Mouse (Mus musculus) intestine, postnatal 0 days (tissue): ENCODE data around the gene Slc2a13. TPM values are rescaled to one million over a fixed set of nuclear protein-coding genes. Genes with fewer than 3 reads are reported as not detected.
A peak's percentile ranks its signal among the peaks of the same experiment; 100 is the strongest.

Source experiments
- ATAC-seq: fragments of 200-750 bp; cut with Nextera tagmentation; 2 replicates; pipeline ENCODE4 v1.8.0; 2017; ENCODE audit warnings: mild to moderate bottlenecking, moderate TSS enrichment, moderate library complexity
- H3K27ac ChIP-seq: fragments of 300-500 bp; sonication (generic); 2 replicates; pipeline ENCODE4 v1.5.1; 2014; ENCODE audit warnings: mild to moderate bottlenecking, low read depth, low read length, moderate library complexity
- H3K27me3 ChIP-seq: fragments of 300-500 bp; sonication (generic); replicated peaks from 2 replicates; pipeline ENCODE4 v1.6.1; 2014; ENCODE audit warnings: low read length, mixed read lengths; ENCODE audit not compliant: control insufficient read depth, insufficient read depth
- H3K36me3 ChIP-seq: fragments of 300-500 bp; sonication (generic); 2 replicates; pipeline ENCODE4 v1.6.1; 2014; ENCODE audit warnings: mild to moderate bottlenecking, moderate library complexity; ENCODE audit not compliant: control insufficient read depth, insufficient read depth
- H3K4me1 ChIP-seq: fragments of 300-500 bp; sonication (generic); replicated peaks from 2 replicates; pipeline ENCODE4 v1.6.1; 2014; ENCODE audit warnings: antibody characterized with exemption, low read length, mixed read lengths; ENCODE audit not compliant: control insufficient read depth, insufficient read depth
- H3K4me2 ChIP-seq: fragments of 300-500 bp; sonication (generic); replicated peaks from 2 replicates; pipeline ENCODE4 v1.6.1; 2014; ENCODE audit warnings: low read depth, mild to moderate bottlenecking, moderate library complexity
- H3K4me3 ChIP-seq: fragments of 300-500 bp; sonication (generic); 2 replicates; pipeline ENCODE4 v1.5.1; 2014; ENCODE audit warnings: low read depth, low read length
- H3K9ac ChIP-seq: fragments of 300-500 bp; sonication (generic); 2 replicates; pipeline ENCODE4 v1.6.1; 2014; ENCODE audit warnings: mild to moderate bottlenecking, low read depth, low read length
- H3K9me3 ChIP-seq: fragments of 300-500 bp; sonication (generic); 2 replicates; pipeline ENCODE4 v1.6.1; 2016; ENCODE audit warnings: mixed run types; ENCODE audit not compliant: control insufficient read depth
- CTCF ChIP-seq: sonication (generic); IDR thresholded peaks from 2 replicates; pipeline ENCODE4 v1.5.1; 2016; ENCODE audit warnings: low read depth, mild to moderate bottlenecking, control low read depth, antibody characterized with exemption, moderate library complexity
- WGBS: fragments of 180-500 bp; shearing (Covaris S2); extraction: QIAGEN DNeasy Blood & Tissue Kit; methylation state at CpG from one replicate; pipeline ENCODE4 v1.1.7; 2014; 5-methylcytosine and 5-hydroxymethylcytosine counted together
- polyA plus RNA-seq: library from polyadenylated mRNA; unstranded; fragments of >200 nt; fragmentation: Nextera tagmentation; extraction: Ambion mirVana; gene quantifications from 2 replicates; pipeline ENCODE4 v1.2.1, GENCODE M21; 2015

The Slc2a13 gene
- polyA plus RNA-seq, 1 experiment from 2014 or later: 0.76 TPM

GRCm38 (mm10) chr15:91257140-91257539, 315.9 kb downstream of the Slc2a13 start:
- Histone ChIP-seq H3K4me3 (no peak overlapping the region), H3K4me1 (no peaks in the 10 kb centered on the region), H3K9ac (no peak overlapping the region), H3K36me3 (no peaks in the 10 kb centered on the region), H3K27ac (no peak overlapping the region), H3K9me3 (no peaks in the 10 kb centered on the region), H3K4me2 (no peak overlapping the region), H3K27me3 (no peaks in the 10 kb centered on the region)
- TF ChIP-seq CTCF: no peak
- no peak for ATAC-seq
- 79% methylated on average over 11 of the region's 11 CpGs for WGBS

GRCm38 (mm10) chr15:91255308-91255707, 317.8 kb downstream of the Slc2a13 start:
- 0 out of 2 replicates have a peak, but pooled peaks have one; percentile 36 for ATAC-seq
- TF ChIP-seq CTCF: no peak
- WGBS: 71% methylated on average over 2 of the region's 2 CpGs
- Histone ChIP-seq H3K4me1 (no peaks in the 10 kb centered on the region), H3K36me3 (no peaks in the 10 kb centered on the region), H3K9ac (no peak overlapping the region), H3K27me3 (no peaks in the 10 kb centered on the region), H3K27ac (no peak overlapping the region), H3K4me3 (no peak overlapping the region), H3K9me3 (no peaks in the 10 kb centered on the region), H3K4me2 (no peak overlapping the region)

GRCm38 (mm10) chr15:91252956-91253355, 320.1 kb downstream of the Slc2a13 start:
- no peak overlapping the region for H3K4me3 ChIP-seq
- 60% methylated on average over 8 of the region's 8 CpGs for WGBS
- no peaks in the 10 kb centered on the region for H3K27me3 ChIP-seq
- H3K36me3 ChIP-seq: no peaks in the 10 kb centered on the region
- H3K4me1 ChIP-seq: no peaks in the 10 kb centered on the region
- TF ChIP-seq CTCF: peak; percentile 52
- no peak for ATAC-seq
- H3K9ac ChIP-seq: no peak overlapping the region
- no peak overlapping the region for H3K27ac ChIP-seq
- H3K4me2 ChIP-seq: no peak overlapping the region
- H3K9me3 ChIP-seq: no peaks in the 10 kb centered on the region

GRCm38 (mm10) chr15:91251544-91252408, 321.3 kb downstream of the Slc2a13 start:
- no peak for ATAC-seq
- 49% methylated on average over 9 of the region's 9 CpGs for WGBS
- Histone ChIP-seq H3K9ac (no peak overlapping the region), H3K27me3 (no peaks in the 10 kb centered on the region), H3K4me1 (no peaks in the 10 kb centered on the region), H3K27ac (no peak overlapping the region), H3K9me3 (no peaks in the 10 kb centered on the region), H3K4me3 (no peak overlapping the region), H3K4me2 (no peak overlapping the region), H3K36me3 (no peaks in the 10 kb centered on the region)
- TF ChIP-seq CTCF: no peak

DNA sequence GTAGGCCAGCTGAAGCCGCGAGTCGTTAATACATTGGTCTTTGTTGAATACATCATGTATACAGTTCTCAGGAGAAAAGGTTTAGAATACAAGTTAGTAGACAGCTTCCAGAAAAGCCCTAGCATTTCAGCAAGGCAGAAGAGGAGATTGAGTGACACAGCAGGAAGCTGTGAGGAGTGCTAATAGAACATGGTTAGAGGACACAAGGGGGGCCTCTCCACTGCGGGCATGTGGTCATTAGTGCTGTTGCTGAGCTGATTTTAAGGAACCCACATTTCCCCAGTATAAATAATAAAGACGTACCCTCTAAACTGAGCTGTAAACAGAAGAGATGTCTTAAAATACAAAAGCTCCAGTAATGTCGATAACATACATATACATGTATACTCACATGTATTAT, 322.2 kb downstream of the Slc2a13 start:
- Histone ChIP-seq H3K4me1 (no peaks in the 10 kb centered on the region), H3K27ac (no peak overlapping the region), H3K4me2 (no peak overlapping the region), H3K9ac (no peak overlapping the region), H3K27me3 (no peaks in the 10 kb centered on the region), H3K9me3 (no peaks in the 10 kb centered on the region), H3K36me3 (no peaks in the 10 kb centered on the region), H3K4me3 (no peak overlapping the region)
- no peak for ATAC-seq
- WGBS: 75% methylated on average over 6 of the region's 6 CpGs
- no peak for TF ChIP-seq CTCF

GRCm38 (mm10) chr15:91240683-91241335, 332.3 kb downstream of the Slc2a13 start:
- H3K27me3 ChIP-seq: no peaks in the 10 kb centered on the region
- ATAC-seq: no peak
- H3K36me3 ChIP-seq: no peaks in the 10 kb centered on the region
- no peaks in the 10 kb centered on the region for H3K4me1 ChIP-seq
- H3K4me3 ChIP-seq: no peak overlapping the region
- WGBS: 83% methylated on average over 3 of the region's 3 CpGs
- H3K9ac ChIP-seq: no peak overlapping the region
- no peak overlapping the region for H3K4me2 ChIP-seq
- TF ChIP-seq CTCF: no peak
- H3K9me3 ChIP-seq: no peaks in the 10 kb centered on the region
- H3K27ac ChIP-seq: no peak overlapping the region
